Mouse (Mus musculus): ENCODE measurements around the gene Herc1.

DNA sequence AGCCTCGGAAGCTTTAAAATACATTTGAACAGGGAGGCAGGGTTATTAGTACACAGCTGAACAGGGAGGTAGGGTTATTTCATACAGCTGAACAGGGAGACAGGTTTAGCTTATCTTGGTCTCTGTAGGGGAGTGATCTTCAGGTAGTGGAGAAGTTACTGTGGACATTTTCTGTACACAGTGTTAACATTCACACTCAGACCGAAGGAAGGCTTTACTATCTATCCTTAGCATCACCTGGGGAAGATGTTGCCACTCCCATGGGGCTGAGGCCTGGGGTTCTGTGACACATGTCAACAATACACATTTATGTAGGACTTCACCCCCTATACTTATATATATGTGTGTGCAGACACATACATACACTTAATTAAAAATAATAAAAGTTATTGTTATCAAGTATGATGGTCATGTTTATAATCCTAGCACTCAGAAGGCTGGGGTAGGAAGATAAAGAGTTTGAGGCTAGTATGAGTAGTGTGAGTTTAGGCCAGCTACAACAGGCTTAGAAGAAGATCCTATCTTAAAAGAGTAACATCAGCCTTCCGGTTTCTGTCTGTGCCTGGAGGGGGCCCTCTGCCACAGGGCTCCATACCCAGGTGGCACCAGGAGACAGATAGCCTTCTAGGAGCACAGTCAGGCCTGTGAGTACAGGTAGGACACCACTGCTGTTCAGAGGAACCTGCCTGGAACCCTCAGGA, 9.7 kb upstream of the Herc1 start:
- TF ChIP-seq POLR2A (IDR thresholded peaks at IDR 0.05; ENCODE audit: low read depth, low read length): no peak
- TF ChIP-seq CTCF (IDR thresholded peaks at IDR 0.05; ENCODE audit: extremely low read depth, insufficient read depth, insufficient read length, insufficient replicate concordance): no peak
